Mouse (Mus musculus) mesoderm, embryonic 11.5 days (tissue): ENCODE data around the gene Sppl2b.
A peak's percentile ranks its signal among the peaks of the same experiment; 100 is the strongest.
"Not testable (repeated sequence)": the region's sequence is repeated elsewhere in the genome, so short reads cannot be mapped to it uniquely, and the experiment has no call there.

Experiments
- DNase-seq: peaks from one replicate; pipeline ENCODE4 v3.0.0-alpha.2; 2012; ENCODE audit warnings: low read depth, low spot score

Gene Sppl2b

DNA sequence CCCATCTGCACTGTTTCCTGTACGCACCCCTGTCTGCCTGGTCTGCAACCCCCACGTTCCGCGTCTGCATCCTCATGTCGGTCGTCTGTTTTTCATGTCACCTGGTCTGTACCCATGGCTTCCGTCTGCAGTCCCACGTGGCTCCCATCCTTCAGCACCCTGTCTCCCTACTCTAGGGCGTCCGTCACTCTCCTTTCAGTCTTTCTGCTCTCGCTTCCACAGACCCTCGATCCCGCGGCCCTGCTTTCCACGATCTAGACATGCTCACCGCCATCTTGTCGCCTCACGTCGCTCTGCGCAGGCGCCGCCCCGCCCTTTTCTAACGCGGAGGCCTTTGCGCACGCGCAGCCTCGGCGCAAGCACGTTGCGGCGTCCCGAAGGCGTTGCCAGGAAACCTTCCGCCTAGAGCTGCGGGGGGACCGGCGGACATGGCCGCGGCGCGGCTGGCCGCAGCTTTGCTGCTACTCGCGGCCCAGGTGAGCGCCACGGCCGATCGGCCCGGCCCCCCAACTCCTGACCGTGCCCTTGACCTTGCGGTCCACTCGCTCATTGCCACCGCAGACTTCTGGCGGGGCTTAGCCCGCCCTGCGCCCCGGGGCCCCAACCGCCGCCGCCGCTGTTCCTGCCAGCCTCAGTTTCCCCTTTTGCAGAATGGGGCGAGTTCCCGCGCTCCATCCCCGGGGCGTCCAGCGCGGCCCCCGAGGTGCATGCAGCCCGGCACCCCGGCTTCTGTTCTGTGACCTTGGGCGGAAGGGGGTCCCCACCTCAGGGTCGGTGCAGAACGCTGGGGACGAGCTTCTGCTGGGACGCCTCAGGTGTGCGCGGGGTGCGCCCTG lies at the start of gene Sppl2b, which contains the start of gene Lsm7:
Sppl2b (plus strand) TSS at position 363 of the 836 bp plus-strand sequence.
Lsm7 (minus strand) TSS at position 297 of the 836 bp plus-strand sequence.
- peak; percentile 98 for DNase-seq

DNA sequence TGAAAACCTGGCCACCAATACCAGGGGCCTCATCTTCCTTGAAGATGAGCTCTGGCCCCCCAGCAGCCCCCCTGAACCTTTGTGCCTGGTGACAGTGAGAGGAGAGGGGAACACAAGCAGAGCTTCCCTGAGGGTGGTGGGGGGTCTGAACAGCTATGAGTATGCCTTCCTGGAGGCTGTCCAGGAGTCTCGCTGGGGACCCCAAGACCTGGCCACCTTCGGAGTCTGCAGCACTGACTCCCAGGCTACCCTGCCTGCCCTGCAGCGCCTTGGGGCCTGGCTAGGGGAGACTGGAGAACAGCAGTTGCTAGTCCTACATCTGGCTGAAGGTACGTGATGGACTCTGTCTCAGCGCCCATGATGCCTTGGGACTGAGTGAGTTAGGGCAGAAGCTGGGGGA lies 49.8 kb upstream of the Sppl2b start:
- no peak for DNase-seq

- DNase-seq, result peak; percentile 70
Measured at GRCm38 (mm10) chr10:80805925-80806324, 49.1 kb upstream of the Sppl2b start.

DNA sequence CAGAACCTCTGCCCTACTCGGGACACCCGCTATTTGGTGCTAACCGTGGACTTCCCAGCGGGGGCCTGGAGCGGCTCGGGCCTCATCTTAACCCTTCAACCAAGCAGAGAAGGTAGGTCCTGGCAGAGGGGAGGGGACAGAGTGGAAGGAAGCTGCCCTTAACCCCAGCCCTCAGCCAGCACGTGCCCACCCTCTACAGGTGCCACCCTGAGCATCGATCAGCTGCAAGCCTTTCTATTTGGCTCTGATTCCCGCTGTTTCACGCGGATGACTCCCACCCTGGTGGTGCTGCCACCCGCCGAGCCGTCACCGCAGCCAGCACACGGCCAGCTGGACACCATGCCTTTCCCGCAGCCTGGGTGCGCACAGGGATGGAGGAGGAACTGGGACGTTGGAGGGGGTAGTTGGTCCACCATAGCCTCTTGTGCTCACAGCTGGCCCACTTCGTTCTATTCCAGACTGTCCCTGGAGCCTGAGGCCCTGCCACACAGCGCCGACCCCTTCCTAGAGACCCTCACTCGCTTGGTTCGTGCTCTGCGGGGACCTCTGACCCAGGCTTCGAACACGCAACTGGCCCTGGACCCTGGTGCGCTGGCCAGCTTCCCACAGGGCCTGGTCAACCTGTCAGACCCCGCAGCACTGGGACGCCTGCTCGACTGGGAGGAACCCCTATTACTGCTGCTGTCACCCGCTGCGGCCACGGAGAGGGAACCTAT lies 48.6 kb upstream of the Sppl2b start:
- DNase-seq, result no peak

DNA sequence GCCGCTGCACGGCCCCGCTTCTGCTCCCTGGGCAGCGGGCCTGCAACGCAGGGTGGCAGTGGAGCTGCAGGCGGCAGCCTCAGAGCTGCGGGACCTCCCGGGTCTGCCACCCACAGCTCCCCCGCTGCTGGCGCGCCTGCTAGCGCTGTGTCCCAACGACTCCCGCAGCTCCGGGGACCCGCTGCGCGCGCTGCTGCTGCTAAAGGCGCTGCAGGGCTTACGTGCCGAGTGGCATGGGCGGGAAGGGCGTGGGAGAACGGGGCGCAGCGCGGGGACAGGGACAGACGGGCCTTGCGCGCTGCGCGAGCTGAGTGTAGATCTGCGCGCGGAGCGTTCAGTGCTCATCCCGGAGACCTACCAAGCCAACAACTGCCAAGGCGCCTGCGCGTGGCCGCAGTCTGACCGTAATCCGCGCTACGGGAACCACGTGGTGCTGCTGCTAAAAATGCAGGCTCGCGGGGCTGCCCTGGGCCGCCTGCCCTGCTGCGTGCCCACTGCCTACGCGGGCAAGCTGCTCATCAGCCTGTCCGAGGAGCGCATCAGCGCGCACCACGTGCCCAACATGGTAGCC lies 47.9 kb upstream of the Sppl2b start:
- DNase-seq, result peak; percentile 86

DNA sequence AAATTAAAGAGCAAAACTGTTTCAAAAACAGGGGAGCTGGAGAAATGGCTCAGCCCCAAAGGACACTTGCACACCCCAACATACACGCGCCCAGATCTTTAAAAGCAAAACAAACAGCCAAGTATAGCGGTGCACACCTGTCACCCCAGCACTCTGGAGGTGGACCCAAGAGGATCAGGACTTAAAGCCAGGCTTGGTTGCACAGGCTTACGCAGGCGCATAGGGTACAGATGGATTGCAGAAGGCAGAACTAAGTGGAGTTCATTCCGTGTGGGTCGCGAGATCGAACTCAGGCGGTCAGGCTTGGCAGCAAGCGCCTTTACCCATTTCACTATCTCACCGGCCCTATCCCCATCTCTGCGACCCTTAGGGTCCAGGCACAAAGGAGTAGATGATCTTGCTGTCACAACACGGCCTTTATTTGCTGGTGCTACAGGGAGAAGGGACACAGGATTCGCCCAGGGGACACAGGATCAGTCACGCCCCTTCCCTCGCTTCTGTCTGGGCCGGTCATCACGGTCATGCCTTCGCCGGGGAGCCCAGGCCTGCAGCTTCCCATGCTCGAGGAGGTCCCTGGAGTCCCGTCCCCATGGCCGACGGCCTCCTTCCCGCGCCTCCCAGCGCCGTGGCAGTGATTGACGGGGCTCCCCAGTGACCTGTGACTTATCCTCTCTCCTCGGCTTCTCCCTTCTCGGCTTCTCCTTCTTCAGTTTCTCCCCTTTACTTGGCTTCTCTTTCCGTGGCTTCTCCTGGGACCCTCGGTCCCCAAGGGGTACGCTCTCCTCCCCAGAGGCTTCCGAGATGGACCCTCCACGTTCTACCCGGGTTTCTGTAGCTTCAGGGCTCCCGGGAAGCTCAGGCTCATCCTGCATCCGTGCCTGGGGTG lies 46.7 kb upstream of the Sppl2b start:
- no peak for DNase-seq

GRCm38 (mm10) chr10:80808985-80809632 lies 46.0 kb upstream of the Sppl2b start:
- no peak for DNase-seq

DNA sequence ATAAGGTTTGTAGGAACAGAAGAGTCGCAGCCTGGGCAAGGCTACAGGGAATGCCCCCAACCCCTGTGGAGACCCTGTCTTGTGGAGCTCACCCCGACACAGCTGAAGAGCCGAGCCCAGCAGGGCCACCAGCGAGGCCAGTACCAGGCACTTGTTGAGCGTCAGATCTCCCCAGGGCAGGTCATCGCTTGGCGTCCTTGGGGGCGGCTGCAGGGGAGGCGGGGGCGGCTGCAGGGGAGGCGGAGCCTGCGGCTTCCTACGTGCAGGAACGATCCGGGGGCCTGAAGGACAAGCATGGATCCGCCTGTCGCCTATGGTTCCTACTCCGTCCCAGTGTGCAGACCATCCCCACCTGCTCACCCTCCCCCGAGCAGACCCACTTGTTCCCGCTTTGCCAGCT lies 45.0 kb upstream of the Sppl2b start:
- no peak for DNase-seq

GRCm38 (mm10) chr10:80812391-80813041 lies 42.6 kb upstream of the Sppl2b start:
- no peak for DNase-seq

DNA sequence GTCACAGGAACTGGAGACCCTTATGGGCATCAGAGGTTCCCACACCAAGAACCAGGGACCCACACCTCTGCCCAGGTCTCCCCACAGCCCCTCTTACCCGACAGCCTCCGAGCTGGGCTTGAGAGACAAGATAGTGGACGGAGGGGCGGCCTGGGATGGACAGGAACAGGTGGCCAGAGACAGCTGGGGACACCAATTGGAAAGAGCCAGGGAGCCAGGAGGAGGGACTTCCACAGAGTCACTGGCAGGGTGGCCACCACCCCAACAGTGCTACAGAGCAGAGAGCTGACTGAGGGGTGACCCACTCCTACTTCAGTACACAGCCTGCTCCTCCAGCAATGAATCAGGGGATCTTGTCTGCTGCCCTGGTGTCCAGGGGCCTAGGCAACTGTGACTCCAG lies 41.7 kb upstream of the Sppl2b start, which contains the start of gene Jsrp1:
Jsrp1 (minus strand) TSS at position 133 of the 400 bp plus-strand sequence.
- no peak for DNase-seq

- DNase-seq, result no peak
Measured at GRCm38 (mm10) chr10:80814800-80815199, 40.3 kb upstream of the Sppl2b start.

GRCm38 (mm10) chr10:80816303-80816702 lies 38.8 kb upstream of the Sppl2b start:
- not testable (repeated sequence) for DNase-seq

DNA sequence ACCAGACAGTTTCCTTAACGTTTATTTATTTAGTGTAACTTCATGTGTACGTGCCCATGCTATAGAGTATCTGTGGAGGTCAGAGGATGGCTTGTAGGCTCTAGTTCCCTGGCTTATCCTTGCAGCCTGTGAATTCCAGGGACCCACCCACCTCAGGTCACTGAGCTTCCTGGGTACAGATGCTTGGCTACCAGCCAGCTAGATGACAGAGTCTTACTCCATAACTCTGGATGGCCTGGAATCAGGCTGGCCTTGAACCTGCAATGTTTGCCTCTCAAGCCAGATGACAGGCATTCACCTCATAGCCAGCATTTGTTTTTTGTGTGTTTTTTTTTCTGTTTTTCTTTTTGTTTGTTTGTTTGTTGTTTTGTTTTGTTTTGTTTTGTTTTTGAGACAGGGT lies 37.9 kb upstream of the Sppl2b start:
- no peak for DNase-seq

DNA sequence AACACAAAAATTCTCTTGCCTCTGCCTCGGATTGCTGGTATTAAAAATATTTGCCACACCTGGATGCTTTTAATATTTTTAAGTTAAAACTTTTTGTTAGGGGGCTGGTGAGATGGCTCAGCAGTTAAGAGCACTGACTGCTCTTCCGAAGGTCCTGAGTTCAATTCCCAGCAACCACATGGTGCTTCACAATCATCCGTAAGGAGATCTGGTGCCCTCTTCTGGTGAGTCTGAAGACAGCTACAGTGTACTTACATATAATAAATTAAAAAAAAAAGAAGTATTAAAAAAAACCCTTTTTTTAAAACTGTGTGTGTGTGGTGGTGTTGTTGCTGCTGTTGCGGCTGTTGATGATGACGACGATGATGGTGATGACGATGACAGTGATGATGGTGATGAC lies 37.1 kb upstream of the Sppl2b start:
- DNase-seq, result not testable (repeated sequence)

- no peak for DNase-seq
Measured at GRCm38 (mm10) chr10:80818599-80819281, 36.3 kb upstream of the Sppl2b start.

- DNase-seq, result no peak
Measured at GRCm38 (mm10) chr10:80819406-80819805, 35.7 kb upstream of the Sppl2b start.

GRCm38 (mm10) chr10:80821991-80822390 lies 33.1 kb upstream of the Sppl2b start:
- DNase-seq, result no peak

- DNase-seq, result no peak
Measured at GRCm38 (mm10) chr10:80822528-80822927, 32.5 kb upstream of the Sppl2b start.

DNA sequence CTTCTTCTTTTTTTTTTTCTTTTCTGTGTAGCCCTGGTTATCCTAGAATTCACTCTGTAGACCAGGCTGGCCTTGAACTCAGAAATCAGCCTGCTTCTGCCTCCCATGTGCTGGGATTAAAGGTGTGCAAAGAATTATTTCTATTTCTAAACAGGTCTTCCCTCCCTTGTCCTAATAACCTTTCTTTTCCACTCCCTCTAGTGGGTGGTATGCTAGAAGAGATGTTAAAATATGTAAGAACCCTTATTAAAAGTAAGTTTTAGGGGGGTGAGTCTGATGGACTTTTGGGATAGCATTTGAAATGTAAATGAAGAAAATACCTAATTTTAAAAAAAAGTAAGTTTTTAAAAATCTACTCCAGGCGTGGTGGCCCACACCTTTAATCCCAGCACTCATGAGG lies 31.8 kb upstream of the Sppl2b start:
- no peak for DNase-seq
